7 mouse cellular contexts compared by ENCODE assay signal in genomic region chr2:106194369-106195023, GRCm38 (mm10).
DNase-seq lines count a peak whose midpoint lies in the region; ATAC-seq lines count a peak whose summit lies in the region.

No protein-coding gene starts in this region.

- H3K36me3 ChIP-seq in intestine, embryonic 16.5 days (ENCODE audit: control insufficient read depth, insufficient read depth, low read length): no peaks in the 10 kb centered on the region
- H3K36me3 ChIP-seq in midbrain, embryonic 10.5 days: no peaks in the 10 kb centered on the region

- DNase-seq in adrenal gland, adult 2 months: peak; percentile 75
- peak; percentile 87 to 91 for DNase-seq in cerebellum, postnatal 25 days
- DNase-seq in gastrocnemius, postnatal 10 days: peak; percentile 74
- DNase-seq in left cerebral cortex, postnatal 10 days (ENCODE audit: extremely low spot score in 1 of 2, low spot score in 2 of 2): peak; percentile 72 to 78
- peak; percentile 87 for DNase-seq in midbrain, embryonic 10.5 days (ENCODE audit: low spot score)
- peak; percentile 7 for DNase-seq in skeletal muscle tissue, adult 2 months (ENCODE audit: low read depth, low spot score)

- ATAC-seq in intestine, embryonic 16.5 days: peak; percentile 74

- 11% methylated on average over 14 of the region's 14 CpGs for WGBS in intestine, embryonic 16.5 days
- 8% methylated on average over 14 of the region's 14 CpGs for WGBS in midbrain, embryonic 10.5 days

- H3K9ac ChIP-seq in intestine, embryonic 16.5 days (ENCODE audit: low read depth, low read length): peak overlapping the region; percentile 32; the same call in 1 of the 2 replicates

- H3K27ac ChIP-seq in intestine, embryonic 16.5 days (ENCODE audit: low read length): no peak overlapping the region
- peak overlapping the region; percentile 86 for H3K27ac ChIP-seq in midbrain, embryonic 10.5 days (replicated peaks)

- no peaks in the 10 kb centered on the region for H3K4me1 ChIP-seq in intestine, embryonic 16.5 days (ENCODE audit: control insufficient read depth, insufficient read depth, low read length)
- H3K4me1 ChIP-seq in midbrain, embryonic 10.5 days: peaks cover 48% of the 10 kb centered on the region

- H3K27me3 ChIP-seq in intestine, embryonic 16.5 days (replicated peaks; ENCODE audit: control insufficient read depth, insufficient read depth, low read length): no peaks in the 10 kb centered on the region
- peaks cover 53% of the 10 kb centered on the region for H3K27me3 ChIP-seq in midbrain, embryonic 10.5 days (ENCODE audit: low read depth, poor library complexity, severe bottlenecking)

- no peaks in the 10 kb centered on the region for H3K9me3 ChIP-seq in intestine, embryonic 16.5 days (ENCODE audit: control insufficient read depth, low read length)
- H3K9me3 ChIP-seq in midbrain, embryonic 10.5 days (replicated peaks): no peaks in the 10 kb centered on the region

- intact Hi-C loops in left cerebral cortex, postnatal 10 days (cut with DNase I): loop anchor here (5.0 to 10.0 kb wide), 3 partner anchors 672 to 940 kb away; no protein-coding TSS in a partner anchor

- H3K4me3 ChIP-seq in intestine, embryonic 16.5 days (ENCODE audit: low read length): peak overlapping the region; percentile 28
- H3K4me3 ChIP-seq in midbrain, embryonic 10.5 days: peak overlapping the region; percentile 56

- peak overlapping the region; percentile 59 for H3K4me2 ChIP-seq in intestine, embryonic 16.5 days (ENCODE audit: low read depth, low read length)

Comparison
In these comparisons a context has a peak if more than half of its experiments do, and no peak if none do; other contexts are left out.
1. DNase-seq: peak in every context shown above with its lines; median percentile 89 in cerebellum, postnatal 25 days; 87 in midbrain, embryonic 10.5 days; 75 in adrenal gland, adult 2 months; 75 in left cerebral cortex, postnatal 10 days; 74 in gastrocnemius, postnatal 10 days; 7 in skeletal muscle tissue, adult 2 months.